Mouse (Mus musculus) induced T-regulatory cell, adult 2 months (primary cell): ENCODE data around the gene Gm4981.
"Not testable (repeated sequence)": the region's sequence is repeated elsewhere in the genome, so short reads cannot be mapped to it uniquely, and the experiment has no call there.

Experiments
- DNase-seq: peaks from one replicate; pipeline ENCODE4 v3.0.0-alpha.2; 2012; ENCODE audit warnings: low read depth

Gene Gm4981

GRCm38 (mm10) chr10:58223161-58223560 is 13.3 kb downstream of the Gm4981 start:
- DNase-seq: not testable (repeated sequence)

GRCm38 (mm10) chr10:58221571-58221970 is 14.9 kb downstream of the Gm4981 start:
- DNase-seq: not testable (repeated sequence)

- DNase-seq: no peak
These were observed 15.8 kb downstream of the Gm4981 start for GRCm38 (mm10) chr10:58220726-58221125.

GRCm38 (mm10) chr10:58217366-58217765 is 19.1 kb downstream of the Gm4981 start:
- no peak for DNase-seq

GRCm38 (mm10) chr10:58215353-58215752 is 21.1 kb downstream of the Gm4981 start:
- no peak for DNase-seq

- no peak for DNase-seq
These were observed 21.6 kb downstream of the Gm4981 start for GRCm38 (mm10) chr10:58214934-58215333.

- no peak for DNase-seq
These were observed 22.0 kb downstream of the Gm4981 start for GRCm38 (mm10) chr10:58214497-58214896.

- no peak for DNase-seq
These were observed 24.3 kb downstream of the Gm4981 start for GRCm38 (mm10) chr10:58212230-58212629.

GRCm38 (mm10) chr10:58211213-58211612 is 25.3 kb downstream of the Gm4981 start:
- DNase-seq: no peak

GRCm38 (mm10) chr10:58210514-58210913 is 26.0 kb downstream of the Gm4981 start:
- DNase-seq: no peak

- no peak for DNase-seq
These were observed 26.6 kb downstream of the Gm4981 start for GRCm38 (mm10) chr10:58209710-58210467.

GRCm38 (mm10) chr10:58206639-58207404 is 29.7 kb downstream of the Gm4981 start:
- DNase-seq: no peak

GRCm38 (mm10) chr10:58205986-58206385 is 30.5 kb downstream of the Gm4981 start:
- no peak for DNase-seq
